ENCODE assay signal across 8 mouse cellular contexts in genomic region chr2:26315072-26315924, GRCm38 (mm10). TPM values are rescaled to one million over a fixed set of nuclear protein-coding genes. Genes with fewer than 3 reads are reported as not detected.
DNase-seq lines count a peak whose midpoint lies in the region; ATAC-seq lines count a peak whose summit lies in the region.

TSS of gene Gpsm1 (plus strand) at chr2:26315515.

- under 1% methylated on average over 43 of the region's 66 CpGs for WGBS in hindbrain, embryonic 16.5 days

- H3K36me3 ChIP-seq in hindbrain, embryonic 16.5 days (ENCODE audit: control insufficient read depth, insufficient read depth, low read length): no peaks in the 10 kb centered on the region

- no peaks in the 10 kb centered on the region for H3K9me3 ChIP-seq in hindbrain, embryonic 16.5 days (ENCODE audit: control insufficient read depth, low read length)

- peak; percentile 43 for DNase-seq in R1 (ENCODE audit: low read depth, low spot score)
- peak; percentile 89 to 92 for DNase-seq in cerebellum, postnatal 14 days
- peak; percentile 64 to 79 for DNase-seq in gastrocnemius, adult 8-10 months (ENCODE audit: low spot score in 2 of 2)
- peak; percentile 68 to 78 for DNase-seq in left cerebral cortex, postnatal 14 days (ENCODE audit: low spot score in 2 of 2)
- DNase-seq in right cerebral cortex, postnatal 14 days: peak; percentile 73
- peak; percentile 73 for DNase-seq in urinary bladder, postnatal 25 days (ENCODE audit: low spot score)

- H3K4me1 ChIP-seq in hindbrain, embryonic 16.5 days (ENCODE audit: control insufficient read depth, insufficient read depth, low read depth, low read length): peaks cover 41% of the 10 kb centered on the region

- peak within 1 kb of the TSS; percentile 93 for H3K4me3 ChIP-seq in hindbrain, embryonic 16.5 days (ENCODE audit: low read length)

- intact Hi-C loops in left cerebral cortex, postnatal 14 days (cut with DNase I): no loop called here

- ATAC-seq in hindbrain, embryonic 16.5 days: peak; percentile 87
- peak; percentile 49 for ATAC-seq in megakaryocyte progenitor cell, adult 5-6 weeks (replicated peaks; ENCODE audit: poor library complexity)

- peak within 1 kb of the TSS; percentile 95 for H3K4me2 ChIP-seq in hindbrain, embryonic 16.5 days (ENCODE audit: low read length)

- H3K27me3 ChIP-seq in hindbrain, embryonic 16.5 days (replicated peaks; ENCODE audit: control insufficient read depth, insufficient read depth, low read length): no peaks in the 10 kb centered on the region

- H3K9ac ChIP-seq in hindbrain, embryonic 16.5 days (ENCODE audit: low read depth, low read length): peak within 1 kb of the TSS; percentile 96

- H3K27ac ChIP-seq in hindbrain, embryonic 16.5 days (ENCODE audit: low read depth, low read length): peak within 1 kb of the TSS; percentile 99

RNA-seq across cellular contexts. Expression of gene Gpsm1, which starts in this region (rescaled TPM):
- total RNA-seq in gastrocnemius, adult 8-10 months (2022): 1 to 10 TPM in 3 of 4 experiments, under 1 TPM in 1; 0.75 to 3.6 (median 1.6) TPM
- polyA plus RNA-seq in hindbrain, embryonic 16.5 days (2015; fragmentation: Nextera tagmentation; extraction: Ambion mirVana): 177 and 185 TPM in 2 replicates
- total RNA-seq in left cerebral cortex, postnatal 14 days (2021): 10 to 100 TPM; 60.7 to 64.2 TPM
- total RNA-seq in megakaryocyte progenitor cell, adult 5-6 weeks (2015): 6.7 and 7.1 TPM in 2 replicates
- total RNA-seq in megakaryocyte progenitor cell, adult 5-6 weeks (2017): 7.4 and 11.9 TPM in 2 replicates

Comparison
In these comparisons a context has a peak if more than half of its experiments do, and no peak if none do; other contexts are left out.
1. Peak in every context shown above with its lines: DNase-seq, ATAC-seq, H3K4me3 ChIP-seq and H3K27ac ChIP-seq.
2. RNA of gene Gpsm1 (total RNA-seq): 60.7 to 64.2 TPM in left cerebral cortex, postnatal 14 days; 6.7 to 11.9 TPM in megakaryocyte progenitor cell, adult 5-6 weeks and 0.75 to 3.6 TPM in gastrocnemius, adult 8-10 months; every median in the first group is over 4 times any median in the second.